Mouse (Mus musculus): ENCODE data around the gene Mecp2.

The Mecp2 gene

DNA sequence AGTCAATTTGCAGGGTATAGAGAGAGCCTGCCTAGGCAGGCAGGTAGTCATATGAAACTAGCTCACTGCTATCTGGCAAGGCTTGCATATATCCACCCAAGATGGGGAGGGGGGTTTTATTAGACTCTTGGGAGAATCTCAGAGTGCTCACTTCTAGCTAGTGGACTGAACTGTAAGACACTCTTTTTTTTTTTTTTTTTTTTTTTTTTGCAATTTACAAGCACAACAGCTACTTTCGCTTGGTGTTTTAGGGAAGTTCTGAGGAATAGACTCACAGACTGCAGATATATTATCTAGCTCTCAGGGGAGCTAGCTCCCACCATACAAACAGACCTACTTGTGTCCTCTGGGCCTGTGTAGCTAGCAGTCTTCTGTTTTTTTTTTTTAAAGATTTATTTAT, 120.6 kb downstream of the Mecp2 start:
- DNase-seq (ENCODE audit: low read depth, low spot score): no peak

- DNase-seq (ENCODE audit: low read depth, low spot score): no peak
These were observed 127.1 kb downstream of the Mecp2 start for GRCm38 (mm10) chrX:74008063-74008462.

DNA sequence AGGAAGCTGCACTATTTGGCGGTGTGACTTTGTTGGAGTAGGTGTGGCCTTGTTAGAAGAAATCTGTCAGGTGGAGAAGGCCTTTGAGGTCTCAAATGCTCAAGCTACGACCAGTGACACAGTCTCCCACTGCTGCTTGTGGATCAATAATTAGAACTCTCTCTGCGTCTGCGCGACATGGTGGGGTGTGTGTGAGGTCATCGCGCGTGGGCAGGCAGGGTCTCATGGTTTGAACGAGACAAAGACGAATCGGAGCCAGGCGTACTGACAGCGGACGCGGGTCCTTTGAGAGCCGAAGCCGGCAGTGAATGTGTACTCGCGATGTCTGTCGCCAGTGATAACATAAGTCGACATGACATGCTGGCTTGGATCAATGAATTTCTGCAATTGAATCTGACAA, 128.8 kb downstream of the Mecp2 start:
- DNase-seq (ENCODE audit: low read depth, low spot score): no peak

DNA sequence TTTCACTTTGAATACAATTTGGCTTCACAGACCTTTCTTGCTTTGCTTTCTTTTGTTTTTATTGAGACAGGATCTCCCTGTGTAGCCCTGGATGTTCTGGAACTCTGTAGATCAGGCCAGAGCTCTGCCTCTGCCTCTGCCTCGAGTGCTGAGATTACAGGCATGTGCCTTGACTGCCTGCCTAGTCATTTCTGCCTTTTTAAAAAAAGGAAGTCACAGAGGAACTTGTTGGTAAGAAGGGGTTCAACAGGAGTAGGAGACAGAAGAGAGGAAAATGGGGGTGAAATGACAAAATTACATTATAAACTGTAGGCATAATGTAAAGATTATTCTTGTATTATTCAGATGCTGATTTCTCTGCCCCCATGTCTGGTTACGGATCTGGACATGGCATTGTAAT, 131.5 kb downstream of the Mecp2 start:
- DNase-seq (ENCODE audit: low read depth, low spot score): peak; percentile 52

DNA sequence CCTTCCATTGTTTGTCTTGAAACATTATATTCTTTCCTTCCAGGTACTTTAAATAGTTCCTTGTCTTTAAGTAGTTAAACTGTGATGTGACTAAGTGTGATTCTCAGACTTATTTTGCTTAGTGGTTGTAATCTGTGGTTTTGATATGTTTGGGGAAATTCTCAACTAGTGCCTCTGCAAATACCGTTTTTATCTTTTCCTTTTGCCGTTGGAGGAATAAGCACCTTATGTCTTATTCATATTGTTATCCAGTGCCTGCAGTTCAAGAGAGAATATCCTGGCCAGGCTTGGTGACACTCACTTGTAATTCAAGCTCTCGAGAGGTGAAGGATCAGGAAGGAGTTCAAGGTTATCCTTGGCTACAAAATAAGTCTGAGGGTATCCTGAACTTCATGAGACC, 134.1 kb downstream of the Mecp2 start:
- DNase-seq (ENCODE audit: low read depth, low spot score): no peak

DNA sequence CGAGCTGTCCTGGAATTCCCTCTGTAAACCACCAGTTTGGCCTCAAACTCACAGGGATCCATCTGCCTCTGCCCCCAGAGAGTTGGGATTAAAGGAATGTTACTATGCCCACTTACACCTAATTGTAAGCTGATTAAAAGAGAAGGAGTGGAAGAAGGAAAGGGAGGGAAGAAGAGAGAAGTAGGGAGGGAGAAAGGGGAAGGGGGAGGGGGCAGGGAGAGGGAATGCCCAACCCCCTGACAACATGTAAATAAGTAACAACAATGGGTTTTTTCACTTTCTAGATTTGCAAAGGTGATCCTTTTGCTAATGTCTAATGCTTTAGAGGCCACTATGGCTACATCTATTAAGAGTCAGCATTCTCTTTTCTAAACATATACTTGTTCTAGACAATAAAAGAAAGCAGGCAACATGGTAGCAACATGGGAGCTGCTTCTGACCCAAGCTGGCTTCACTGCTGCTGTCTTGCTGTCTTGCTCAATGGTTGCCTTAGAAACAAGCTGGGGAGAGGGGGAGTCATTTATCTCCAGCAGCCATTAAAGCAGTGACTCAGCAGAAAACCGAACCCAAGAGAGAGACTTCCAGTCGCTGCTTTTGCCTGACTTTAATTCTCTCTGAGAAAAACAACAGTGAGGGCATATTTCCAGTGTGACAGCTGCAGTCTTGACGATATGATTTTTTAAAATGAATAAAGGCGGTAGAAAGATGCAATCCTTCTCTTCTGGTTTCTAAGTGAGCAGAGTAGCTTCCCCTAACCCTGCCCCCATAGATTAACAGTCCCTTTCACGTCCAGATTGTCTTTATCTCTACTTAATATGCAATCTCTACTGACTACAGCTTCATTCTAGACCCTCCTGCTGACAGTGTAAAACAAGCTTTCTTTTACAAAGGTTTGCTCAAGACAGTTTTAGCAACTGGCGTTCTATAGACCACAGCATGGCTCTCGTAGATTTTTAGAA, 136.0 kb downstream of the Mecp2 start:
- DNase-seq (ENCODE audit: low read depth, low spot score): peak; percentile 39

GRCm38 (mm10) chrX:73977783-73978182, 157.4 kb downstream of the Mecp2 start:
- DNase-seq (ENCODE audit: low read depth, low spot score): no peak
